32 mouse cellular contexts compared by ENCODE assay signal in the genomic region with DNA sequence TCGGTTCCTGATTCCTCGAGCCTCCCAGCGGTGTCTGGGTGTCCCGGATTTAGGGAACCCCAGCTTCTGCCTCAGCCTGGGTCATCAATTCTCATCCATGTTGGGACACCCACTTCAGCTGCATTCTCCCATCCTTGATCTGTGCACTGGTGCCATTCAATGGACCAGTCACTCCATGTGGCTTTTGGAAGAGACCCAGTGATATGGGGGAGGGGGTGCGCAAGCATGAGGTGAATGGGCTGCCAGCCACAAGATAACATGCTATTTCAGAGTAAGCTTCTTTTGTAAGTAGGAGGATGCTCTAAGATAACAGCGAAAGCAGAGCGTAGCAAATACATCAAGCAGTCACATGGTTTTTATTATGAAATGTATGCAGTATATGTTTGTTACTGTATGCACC.
"Had no signal": no experiment of that assay in that cellular context is flagged by ENCODE, and none has a peak within 500 bp of the region (broad histone marks: within the 10 kb centered on the region; RNA-seq: fewer than 3 reads in every experiment).

No protein-coding gene starts in this region.

- DNase-seq: heart, postnatal 14 days; heart, postnatal 36 days; kidney, adult 11 months; kidney, adult 18-20 months; kidney, adult 2 months; kidney, adult 8-10 months; kidney, adult 9 months; kidney, postnatal 10 days; kidney, postnatal 14 days; kidney, postnatal 25 days; kidney, postnatal 36 days; kidney, postnatal 4 days; layer of hippocampus, adult 9-11 months; layer of hippocampus, postnatal 36 days had no signal

- H3K27me3 ChIP-seq: heart, embryonic 12.5 days; heart, embryonic 13.5 days; heart, embryonic 15.5 days; hindbrain, embryonic 12.5 days; hindbrain, embryonic 13.5 days; hindbrain, embryonic 15.5 days; intestine, embryonic 15.5 days; kidney, embryonic 15.5 days had no signal

- H3K36me3 ChIP-seq: heart, embryonic 12.5 days; heart, embryonic 13.5 days; heart, embryonic 15.5 days; hindbrain, embryonic 10.5 days; hindbrain, embryonic 12.5 days; hindbrain, embryonic 13.5 days; hindbrain, embryonic 15.5 days; intestine, embryonic 15.5 days; kidney, embryonic 15.5 days had no signal

- H3K9me3 ChIP-seq: heart, embryonic 12.5 days; heart, embryonic 13.5 days; heart, embryonic 15.5 days; hindbrain, embryonic 10.5 days; hindbrain, embryonic 12.5 days; hindbrain, embryonic 13.5 days; hindbrain, embryonic 15.5 days; intestine, embryonic 15.5 days; kidney, embryonic 15.5 days had no signal

- H3K27ac ChIP-seq: heart, embryonic 13.5 days; heart, embryonic 15.5 days; hindbrain, embryonic 10.5 days; hindbrain, embryonic 12.5 days; hindbrain, embryonic 13.5 days; hindbrain, embryonic 14.5 days; hindbrain, embryonic 15.5 days; hindbrain, postnatal 0 days; intestine, embryonic 15.5 days; kidney, embryonic 15.5 days; kidney, postnatal 0 days; layer of hippocampus, adult 2 months had no signal

- H3K4me2 ChIP-seq: heart, embryonic 12.5 days; heart, embryonic 13.5 days; heart, embryonic 15.5 days; hindbrain, embryonic 12.5 days; hindbrain, embryonic 13.5 days; hindbrain, embryonic 14.5 days; hindbrain, embryonic 15.5 days; intestine, embryonic 15.5 days; kidney, embryonic 15.5 days had no signal

- H3K4me3 ChIP-seq: heart, embryonic 12.5 days; heart, embryonic 13.5 days; heart, embryonic 15.5 days; hindbrain, embryonic 10.5 days; hindbrain, embryonic 12.5 days; hindbrain, embryonic 13.5 days; hindbrain, embryonic 15.5 days; intestine, embryonic 15.5 days; kidney, embryonic 15.5 days; layer of hippocampus, adult 2 months; left cerebral cortex, adult 2 months had no signal

- ATAC-seq: hindbrain, embryonic 16.5 days; hindbrain, postnatal 0 days; inflammation-experienced regulatory T-cells, adult 6 months; intestine, embryonic 15.5 days; intestine, embryonic 16.5 days; intestine, postnatal 0 days had no signal

- H3K9ac ChIP-seq: heart, embryonic 12.5 days; heart, embryonic 13.5 days; heart, embryonic 15.5 days; hindbrain, embryonic 12.5 days; hindbrain, embryonic 13.5 days; hindbrain, embryonic 14.5 days; hindbrain, embryonic 15.5 days; intestine, embryonic 15.5 days; kidney, embryonic 15.5 days had no signal
